9 mouse cellular contexts compared by ENCODE assay signal in the genomic region with DNA sequence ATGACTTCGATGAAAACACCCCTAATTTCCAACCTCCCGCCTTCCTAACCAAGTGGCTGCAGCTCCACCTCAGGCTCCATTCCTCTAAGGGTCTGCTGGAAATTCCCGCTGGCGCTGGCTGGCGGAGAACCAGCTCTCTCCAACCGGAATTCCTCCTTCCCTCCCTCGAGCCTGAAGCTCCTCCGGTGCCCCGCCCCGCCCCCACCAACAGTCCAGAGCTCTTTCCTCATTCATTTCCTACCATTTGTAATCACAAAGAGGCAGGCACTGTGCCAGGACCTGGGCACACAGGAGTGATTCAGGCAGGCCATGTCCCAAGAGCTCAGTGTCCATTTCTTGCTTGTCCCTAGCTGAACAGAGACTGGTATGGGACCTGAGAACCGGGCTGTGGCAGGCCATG. TPM values are rescaled to one million over a fixed set of nuclear protein-coding genes. Genes with fewer than 3 reads are reported as not detected.
DNase-seq lines count a peak whose midpoint lies in the region; ATAC-seq and TF ChIP-seq lines count a peak whose summit lies in the region.
"Had no signal": no experiment of that assay in that cellular context is flagged by ENCODE, and none has a peak within 500 bp of the region (broad histone marks: within the 10 kb centered on the region; RNA-seq: fewer than 3 reads in every experiment).

No protein-coding gene starts in this region.

- peak; percentile 80 for DNase-seq in 3134 (ENCODE audit: extremely low read depth, insufficient read length, low spot score)
- DNase-seq in adrenal gland, adult 8-10 months, result peak; percentile 77
- peak; percentile 55 for DNase-seq in embryonic facial prominence, embryonic 11.5 days (ENCODE audit: low spot score)
- peak; percentile 81 for DNase-seq in heart, embryonic 10.5 days (ENCODE audit: low spot score)
- peak; percentile 81 to 82 for DNase-seq in kidney, adult 8-10 months
- peak; percentile 91 for DNase-seq in liver, adult 2 months (ENCODE audit: extremely low read depth, low read depth, low spot score)
- DNase-seq: liver, embryonic 13.5 days had no signal

- ATAC-seq in embryonic facial prominence, embryonic 11.5 days (replicated peaks; ENCODE audit: insufficient number of reproducible peaks, low FRiP score, low TSS enrichment, low read depth), result no peak
- ATAC-seq in neural tube, embryonic 12.5 days (ENCODE audit: low FRiP score, low read depth), result no peak
- ATAC-seq in megakaryocyte-erythroid progenitor cell, adult 5-6 weeks (replicated peaks; ENCODE audit: low FRiP score, low TSS enrichment, poor library complexity, severe bottlenecking), result no peak

- no peaks in the 10 kb centered on the region for H3K27me3 ChIP-seq in embryonic facial prominence, embryonic 11.5 days (ENCODE audit: control insufficient read depth, insufficient read depth, low read length)
- no peaks in the 10 kb centered on the region for H3K27me3 ChIP-seq in heart, embryonic 10.5 days (ENCODE audit: insufficient read depth, poor library complexity, severe bottlenecking)
- H3K27me3 ChIP-seq in liver, adult 2 months (ENCODE audit: control insufficient read depth, insufficient read depth, low read length), result no peaks in the 10 kb centered on the region
- H3K27me3 ChIP-seq in neural tube, embryonic 12.5 days (replicated peaks), result no peaks in the 10 kb centered on the region
- H3K27me3 ChIP-seq: liver, embryonic 13.5 days had no signal

- H3K36me3 ChIP-seq in embryonic facial prominence, embryonic 11.5 days (replicated peaks; ENCODE audit: control insufficient read depth, insufficient read depth, low read depth, low read length), result no peaks in the 10 kb centered on the region
- H3K36me3 ChIP-seq in heart, embryonic 10.5 days, result peaks cover 3% of the 10 kb centered on the region; the same call in 1 of the 2 replicates
- no peaks in the 10 kb centered on the region for H3K36me3 ChIP-seq in liver, adult 2 months (ENCODE audit: control insufficient read depth, insufficient read depth, low read length)
- peaks cover 5% of the 10 kb centered on the region; the same call in 1 of the 2 replicates for H3K36me3 ChIP-seq in neural tube, embryonic 12.5 days
- H3K36me3 ChIP-seq: liver, embryonic 13.5 days had no signal

- H3K79me2 ChIP-seq in liver, adult 2 months (ENCODE audit: control insufficient read depth, insufficient read depth, low read length), result peaks cover 11% of the 10 kb centered on the region; the same call in 1 of the 2 replicates

- no peak for TF ChIP-seq CTCF in liver, adult 2 months (IDR thresholded peaks at IDR 0.05; ENCODE audit: low read depth, low read length)

- 11% methylated on average over 11 of the region's 11 CpGs for WGBS in embryonic facial prominence, embryonic 11.5 days
- WGBS in heart, embryonic 10.5 days, result 7% methylated on average over 11 of the region's 11 CpGs
- 12% methylated on average over 11 of the region's 11 CpGs for WGBS in liver, adult 2 months
- WGBS in neural tube, embryonic 12.5 days, result 10% methylated on average over 11 of the region's 11 CpGs

- H3K27ac ChIP-seq in embryonic facial prominence, embryonic 11.5 days (replicated peaks; ENCODE audit: low read depth, low read length), result no peak overlapping the region
- peak overlapping the region; percentile 69 for H3K27ac ChIP-seq in heart, embryonic 10.5 days
- H3K27ac ChIP-seq in liver, adult 2 months (replicated peaks; ENCODE audit: insufficient read depth, low read depth, low read length), result 0 out of 2 replicates have a peak overlapping the region, but pooled peaks have one; percentile 39
- H3K27ac ChIP-seq in neural tube, embryonic 12.5 days, result no peak overlapping the region
- H3K27ac ChIP-seq: liver, embryonic 13.5 days had no signal

- H3K4me2 ChIP-seq in embryonic facial prominence, embryonic 11.5 days (ENCODE audit: low read depth, low read length), result no peak overlapping the region
- peak overlapping the region; percentile 43 for H3K4me2 ChIP-seq in neural tube, embryonic 12.5 days (replicated peaks)
- H3K4me2 ChIP-seq: liver, embryonic 13.5 days had no signal

- H3K4me3 ChIP-seq in embryonic facial prominence, embryonic 11.5 days (ENCODE audit: low read depth, low read length), result no peak overlapping the region
- H3K4me3 ChIP-seq in heart, embryonic 10.5 days, result peak overlapping the region; percentile 30; the same call in 1 of the 2 replicates
- H3K4me3 ChIP-seq in liver, adult 2 months (ENCODE audit: insufficient read depth, low read depth, low read length), result no peak overlapping the region
- no peak overlapping the region for H3K4me3 ChIP-seq in neural tube, embryonic 12.5 days
- H3K4me3 ChIP-seq: liver, embryonic 13.5 days had no signal

- no peaks in the 10 kb centered on the region for H3K9me3 ChIP-seq in embryonic facial prominence, embryonic 11.5 days (replicated peaks; ENCODE audit: control insufficient read depth, low read length)
- no peaks in the 10 kb centered on the region for H3K9me3 ChIP-seq in heart, embryonic 10.5 days
- no peaks in the 10 kb centered on the region for H3K9me3 ChIP-seq in neural tube, embryonic 12.5 days
- H3K9me3 ChIP-seq: liver, embryonic 13.5 days had no signal

- H3K9ac ChIP-seq in embryonic facial prominence, embryonic 11.5 days (replicated peaks; ENCODE audit: low read length), result no peak overlapping the region
- no peak overlapping the region for H3K9ac ChIP-seq in liver, adult 2 months (ENCODE audit: low read depth, low read length)
- no peak overlapping the region for H3K9ac ChIP-seq in neural tube, embryonic 12.5 days
- H3K9ac ChIP-seq: liver, embryonic 13.5 days had no signal

- TF ChIP-seq POLR2A in liver, adult 2 months (IDR thresholded peaks at IDR 0.05; ENCODE audit: extremely low read depth, insufficient read depth, low read length), result no peak

- H3K4me1 ChIP-seq in embryonic facial prominence, embryonic 11.5 days (ENCODE audit: control insufficient read depth, insufficient read depth, low read length), result no peaks in the 10 kb centered on the region
- peaks cover 32% of the 10 kb centered on the region for H3K4me1 ChIP-seq in heart, embryonic 10.5 days
- peaks cover 28% of the 10 kb centered on the region for H3K4me1 ChIP-seq in liver, adult 2 months (ENCODE audit: control insufficient read depth, insufficient read depth, low read length)
- H3K4me1 ChIP-seq in neural tube, embryonic 12.5 days, result peaks cover 39% of the 10 kb centered on the region

RNA-seq across cellular contexts. Expression of a gene that starts 7.9 kb away (rescaled TPM):
- total RNA-seq in adrenal gland, adult 8-10 months (2022), result 10 to 100 TPM in 2 of 4 experiments, 1 to 10 TPM in 2; 8.9 to 10.9 (median 10.0) TPM
- 24.5 and 26.6 TPM in 2 replicates for polyA plus RNA-seq in embryonic facial prominence, embryonic 11.5 days (2014; fragmentation: Nextera tagmentation; extraction: Ambion mirVana)
- 13.1 and 18.2 TPM in 2 replicates for polyA plus RNA-seq in heart, embryonic 10.5 days (2016; fragmentation: Nextera tagmentation; extraction: Ambion mirVana)
- total RNA-seq in liver, adult 2 months (2014; rRNA removed), result 2.6 and 3.4 TPM in 2 replicates
- polyA plus RNA-seq in liver, adult 2 months (2012; rRNA removed), result 6.3 and 9.2 TPM in 2 replicates
- 63.1 and 64.6 TPM in 2 replicates for polyA plus RNA-seq in neural tube, embryonic 12.5 days (2016; fragmentation: Nextera tagmentation; extraction: Ambion mirVana)
- total RNA-seq in megakaryocyte-erythroid progenitor cell, adult 5-6 weeks (2014; fragmentation: Nextera tagmentation), result 2.3 and 2.7 TPM in 2 replicates
- 3.1 and 9.8 TPM in 2 replicates for total RNA-seq in megakaryocyte-erythroid progenitor cell, adult 5-6 weeks (2017)

RNA-seq across cellular contexts. Expression of a gene that starts 42.6 kb away (rescaled TPM):
- 1 to 10 TPM; 4.6 to 8.1 (median 5.8) TPM for total RNA-seq in adrenal gland, adult 8-10 months (2022)
- polyA plus RNA-seq in embryonic facial prominence, embryonic 11.5 days (2014; fragmentation: Nextera tagmentation; extraction: Ambion mirVana), result 31.2 and 36.7 TPM in 2 replicates
- polyA plus RNA-seq in heart, embryonic 10.5 days (2016; fragmentation: Nextera tagmentation; extraction: Ambion mirVana), result 18.7 and 28.8 TPM in 2 replicates
- 0.13 TPM in 1 of 2 replicates, not detected in the other for total RNA-seq in liver, adult 2 months (2014; rRNA removed)
- 0.42 and 0.62 TPM in 2 replicates for polyA plus RNA-seq in liver, adult 2 months (2012; rRNA removed)
- 19.4 and 20.3 TPM in 2 replicates for polyA plus RNA-seq in neural tube, embryonic 12.5 days (2016; fragmentation: Nextera tagmentation; extraction: Ambion mirVana)
- total RNA-seq in megakaryocyte-erythroid progenitor cell, adult 5-6 weeks (2014; fragmentation: Nextera tagmentation), result 15.8 and 25.4 TPM in 2 replicates
- 7.4 and 9.9 TPM in 2 replicates for total RNA-seq in megakaryocyte-erythroid progenitor cell, adult 5-6 weeks (2017)

RNA-seq across cellular contexts. Expression of a gene that starts 43.2 kb away (rescaled TPM):
- total RNA-seq in adrenal gland, adult 8-10 months (2022), result not detected
- polyA plus RNA-seq in embryonic facial prominence, embryonic 11.5 days (2014; fragmentation: Nextera tagmentation; extraction: Ambion mirVana), result 0.50 TPM in 1 of 2 replicates, not detected in the other
- not detected in 2 replicates for polyA plus RNA-seq in heart, embryonic 10.5 days (2016; fragmentation: Nextera tagmentation; extraction: Ambion mirVana)
- total RNA-seq in liver, adult 2 months (2014; rRNA removed), result not detected in 2 replicates
- not detected in 2 replicates for polyA plus RNA-seq in liver, adult 2 months (2012; rRNA removed)
- polyA plus RNA-seq in neural tube, embryonic 12.5 days (2016; fragmentation: Nextera tagmentation; extraction: Ambion mirVana), result not detected in 2 replicates
- total RNA-seq in megakaryocyte-erythroid progenitor cell, adult 5-6 weeks (2014; fragmentation: Nextera tagmentation), result not detected in 2 replicates
- not detected in 2 replicates for total RNA-seq in megakaryocyte-erythroid progenitor cell, adult 5-6 weeks (2017)
- polyA plus RNA-seq: liver, embryonic 13.5 days had no signal

RNA-seq across cellular contexts. Expression of a gene that starts 49.7 kb away (rescaled TPM):
- total RNA-seq in adrenal gland, adult 8-10 months (2022), result 10 to 100 TPM; 10.7 to 14.2 (median 12.8) TPM
- 13.2 and 16.3 TPM in 2 replicates for polyA plus RNA-seq in embryonic facial prominence, embryonic 11.5 days (2014; fragmentation: Nextera tagmentation; extraction: Ambion mirVana)
- 12.8 and 14.1 TPM in 2 replicates for polyA plus RNA-seq in heart, embryonic 10.5 days (2016; fragmentation: Nextera tagmentation; extraction: Ambion mirVana)
- 4.1 and 5.4 TPM in 2 replicates for total RNA-seq in liver, adult 2 months (2014; rRNA removed)
- polyA plus RNA-seq in liver, adult 2 months (2012; rRNA removed), result 8.1 and 8.6 TPM in 2 replicates
- polyA plus RNA-seq in neural tube, embryonic 12.5 days (2016; fragmentation: Nextera tagmentation; extraction: Ambion mirVana), result 31.9 and 38.5 TPM in 2 replicates
- total RNA-seq in megakaryocyte-erythroid progenitor cell, adult 5-6 weeks (2014; fragmentation: Nextera tagmentation), result 9.1 and 16.5 TPM in 2 replicates
- total RNA-seq in megakaryocyte-erythroid progenitor cell, adult 5-6 weeks (2017), result 2.6 and 13.0 TPM in 2 replicates

RNA-seq across cellular contexts. Expression of a gene that starts 49.7 kb away (rescaled TPM):
- total RNA-seq in adrenal gland, adult 8-10 months (2022), result 10 to 100 TPM; 22.3 to 37.1 (median 29.5) TPM
- polyA plus RNA-seq in embryonic facial prominence, embryonic 11.5 days (2014; fragmentation: Nextera tagmentation; extraction: Ambion mirVana), result 53.8 and 56.5 TPM in 2 replicates
- polyA plus RNA-seq in heart, embryonic 10.5 days (2016; fragmentation: Nextera tagmentation; extraction: Ambion mirVana), result 46.6 and 52.9 TPM in 2 replicates
- 1.5 and 3.2 TPM in 2 replicates for total RNA-seq in liver, adult 2 months (2014; rRNA removed)
- 18.3 and 22.8 TPM in 2 replicates for polyA plus RNA-seq in liver, adult 2 months (2012; rRNA removed)
- 84.1 and 90.7 TPM in 2 replicates for polyA plus RNA-seq in neural tube, embryonic 12.5 days (2016; fragmentation: Nextera tagmentation; extraction: Ambion mirVana)
- total RNA-seq in megakaryocyte-erythroid progenitor cell, adult 5-6 weeks (2014; fragmentation: Nextera tagmentation), result 60.3 and 83.6 TPM in 2 replicates
- 20.6 and 46.8 TPM in 2 replicates for total RNA-seq in megakaryocyte-erythroid progenitor cell, adult 5-6 weeks (2017)

Comparison
In these comparisons a context has a peak if more than half of its experiments do, and no peak if none do; other contexts are left out.
1. H3K27ac ChIP-seq: peak in heart, embryonic 10.5 days (single experiment) and liver, adult 2 months (single experiment); none in embryonic facial prominence, embryonic 11.5 days (single experiment) and neural tube, embryonic 12.5 days (single experiment).
2. RNA of a gene that starts 42.6 kb away (polyA plus RNA-seq): 31.2 to 36.7 TPM in embryonic facial prominence, embryonic 11.5 days, 18.7 to 28.8 TPM in heart, embryonic 10.5 days and 19.4 to 20.3 TPM in neural tube, embryonic 12.5 days; 0.42 to 0.62 TPM in liver, adult 2 months; every median in the first group is over 10 times any median in the second.
3. Peak in every context shown above with its lines, with median percentiles within 50 percentile points of each other: DNase-seq.